32 mouse cellular contexts compared by ENCODE assay signal in the genomic region with DNA sequence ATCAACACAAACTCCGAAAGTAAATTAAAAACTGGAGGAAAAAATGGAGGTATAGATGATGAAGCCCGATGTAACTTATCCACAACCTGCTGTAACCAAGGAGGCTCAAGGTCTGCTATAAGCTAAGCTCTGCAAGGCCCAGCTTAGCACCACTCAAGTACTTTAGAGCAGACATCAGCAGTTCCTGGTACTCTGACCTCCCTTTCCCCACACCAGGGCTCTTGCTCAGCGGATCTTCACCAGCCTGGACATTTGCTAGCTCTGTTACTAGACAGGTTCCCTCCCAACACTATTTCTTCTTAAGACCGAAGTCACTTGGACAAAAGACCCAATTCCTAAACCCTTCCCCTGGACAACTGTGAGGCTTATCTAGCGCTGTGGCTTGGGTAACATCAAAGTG. TPM values are rescaled to one million over a fixed set of nuclear protein-coding genes. Genes with fewer than 3 reads are reported as not detected.
DNase-seq lines count a peak whose midpoint lies in the region; ATAC-seq and TF ChIP-seq lines count a peak whose summit lies in the region.
"Had no signal": no experiment of that assay in that cellular context is flagged by ENCODE, and none has a peak within 500 bp of the region (broad histone marks: within the 10 kb centered on the region; RNA-seq: fewer than 3 reads in every experiment).

No protein-coding gene starts in this region.

- no peak overlapping the region for H3K4me2 ChIP-seq in kidney, postnatal 0 days (ENCODE audit: low read length)
- no peak overlapping the region for H3K4me2 ChIP-seq in kidney, embryonic 14.5 days (replicated peaks; ENCODE audit: low read depth, low read length)
- no peak overlapping the region for H3K4me2 ChIP-seq in liver, postnatal 0 days (ENCODE audit: low read depth, low read length)
- H3K4me2 ChIP-seq: forebrain, embryonic 12.5 days; forebrain, embryonic 15.5 days; heart, embryonic 12.5 days; heart, embryonic 15.5 days; hindbrain, embryonic 13.5 days had no signal

- H3K9ac ChIP-seq in kidney, postnatal 0 days (ENCODE audit: low read depth, low read length) = no peak overlapping the region
- no peak overlapping the region for H3K9ac ChIP-seq in kidney, embryonic 14.5 days (ENCODE audit: low read depth, low read length)
- no peak overlapping the region for H3K9ac ChIP-seq in liver, adult 2 months (ENCODE audit: low read depth, low read length)
- H3K9ac ChIP-seq in liver, postnatal 0 days (replicated peaks) = no peak overlapping the region
- H3K9ac ChIP-seq: forebrain, embryonic 12.5 days; forebrain, embryonic 15.5 days; heart, embryonic 12.5 days; heart, embryonic 15.5 days; hindbrain, embryonic 13.5 days had no signal

- no peaks in the 10 kb centered on the region for H3K9me3 ChIP-seq in kidney, postnatal 0 days (replicated peaks; ENCODE audit: low read length)
- peaks cover 1% of the 10 kb centered on the region; the same call in 1 of the 2 replicates for H3K9me3 ChIP-seq in kidney, embryonic 14.5 days (ENCODE audit: control insufficient read depth, low read length)
- H3K9me3 ChIP-seq in liver, postnatal 0 days (ENCODE audit: low read length) = no peaks in the 10 kb centered on the region
- H3K9me3 ChIP-seq: forebrain, embryonic 12.5 days; forebrain, embryonic 15.5 days; heart, embryonic 12.5 days; heart, embryonic 15.5 days; hindbrain, embryonic 13.5 days had no signal

- TF ChIP-seq POLR2A in kidney, adult 2 months (IDR thresholded peaks at IDR 0.05; ENCODE audit: low read depth, low read length) = no peak
- no peak for TF ChIP-seq POLR2A in liver, adult 2 months (IDR thresholded peaks at IDR 0.05; ENCODE audit: extremely low read depth, insufficient read depth, low read length)

- peaks cover 13% of the 10 kb centered on the region; the same call in 1 of the 2 replicates for H3K4me1 ChIP-seq in kidney, adult 2 months (ENCODE audit: control insufficient read depth, insufficient read depth, low read length)
- no peaks in the 10 kb centered on the region; the same call in 1 of the 2 replicates for H3K4me1 ChIP-seq in kidney, postnatal 0 days (replicated peaks; ENCODE audit: insufficient read depth, low read length)
- H3K4me1 ChIP-seq in kidney, embryonic 14.5 days (ENCODE audit: control insufficient read depth, insufficient read depth, low read length) = peaks cover 19% of the 10 kb centered on the region
- peaks cover 19% of the 10 kb centered on the region for H3K4me1 ChIP-seq in liver, adult 2 months (ENCODE audit: control insufficient read depth, insufficient read depth, low read length)
- H3K4me1 ChIP-seq in liver, postnatal 0 days (ENCODE audit: insufficient read depth) = peaks cover 10% of the 10 kb centered on the region
- H3K4me1 ChIP-seq: forebrain, embryonic 12.5 days; forebrain, embryonic 15.5 days; hindbrain, embryonic 13.5 days had no signal

- no peaks in the 10 kb centered on the region for H3K79me2 ChIP-seq in liver, adult 2 months (ENCODE audit: control insufficient read depth, insufficient read depth, low read length)

- DNase-seq in kidney, adult 2 months = no peak
- no peak for DNase-seq in kidney, postnatal 4 days
- DNase-seq in kidney, postnatal 0 days (ENCODE audit: low spot score) = no peak
- DNase-seq in liver, adult 2 months (ENCODE audit: extremely low read depth, low read depth, low spot score) = no peak
- no peak for DNase-seq in liver, postnatal 0 days
- peak; percentile 24 for DNase-seq in yolk sac, embryonic 10.5 days (ENCODE audit: low spot score)
- no peak for DNase-seq in adrenal gland, adult 8-10 months
- DNase-seq: adrenal gland, adult 2 months; adrenal gland, postnatal 25 days; cerebellum, adult 11-12 months; cerebellum, adult 8-10 months; cerebellum, postnatal 10 days; cerebellum, postnatal 36 days; embryo, embryonic 11 days; gastrocnemius, postnatal 25 days; heart, postnatal 10 days; heart, postnatal 36 days had no signal

- H3K4me3 ChIP-seq in kidney, adult 2 months (ENCODE audit: insufficient read depth, low read depth, low read length) = no peak overlapping the region
- H3K4me3 ChIP-seq in kidney, postnatal 0 days (replicated peaks; ENCODE audit: low read depth, low read length) = no peak overlapping the region
- no peak overlapping the region for H3K4me3 ChIP-seq in kidney, embryonic 14.5 days (ENCODE audit: low read length)
- H3K4me3 ChIP-seq in liver, adult 2 months (ENCODE audit: insufficient read depth, low read depth, low read length) = no peak overlapping the region
- H3K4me3 ChIP-seq in liver, postnatal 0 days (ENCODE audit: low read depth, low read length) = no peak overlapping the region
- H3K4me3 ChIP-seq: erythroblast, embryonic 14.5 days; forebrain, embryonic 12.5 days; forebrain, embryonic 15.5 days; heart, embryonic 12.5 days; heart, embryonic 15.5 days; hindbrain, embryonic 10.5 days; hindbrain, embryonic 13.5 days had no signal

- TF ChIP-seq EP300 in liver, postnatal 0 days (IDR thresholded peaks at IDR 0.05; ENCODE audit: low read depth) = no peak

- H3K36me3 ChIP-seq in kidney, adult 2 months (ENCODE audit: control insufficient read depth, insufficient read depth, low read length) = no peaks in the 10 kb centered on the region
- 0 out of 2 replicates have a peak, but pooled peaks cover 3% of the 10 kb centered on the region for H3K36me3 ChIP-seq in kidney, postnatal 0 days (ENCODE audit: insufficient read depth, low read length)
- peaks cover 19% of the 10 kb centered on the region for H3K36me3 ChIP-seq in kidney, embryonic 14.5 days (ENCODE audit: control insufficient read depth, insufficient read depth, low read length)
- H3K36me3 ChIP-seq in liver, adult 2 months (ENCODE audit: control insufficient read depth, insufficient read depth, low read length) = no peaks in the 10 kb centered on the region
- no peaks in the 10 kb centered on the region for H3K36me3 ChIP-seq in liver, postnatal 0 days (replicated peaks; ENCODE audit: insufficient read depth, low read length)
- H3K36me3 ChIP-seq: heart, embryonic 15.5 days had no signal

- no peaks in the 10 kb centered on the region for H3K27me3 ChIP-seq in kidney, adult 2 months (replicated peaks; ENCODE audit: control insufficient read depth, insufficient read depth, low read length)
- no peaks in the 10 kb centered on the region for H3K27me3 ChIP-seq in kidney, postnatal 0 days (ENCODE audit: insufficient read depth, low read length)
- no peaks in the 10 kb centered on the region for H3K27me3 ChIP-seq in kidney, embryonic 14.5 days (ENCODE audit: control insufficient read depth, insufficient read depth, low read length)
- no peaks in the 10 kb centered on the region for H3K27me3 ChIP-seq in liver, adult 2 months (ENCODE audit: control insufficient read depth, insufficient read depth, low read length)
- no peaks in the 10 kb centered on the region for H3K27me3 ChIP-seq in liver, postnatal 0 days (ENCODE audit: insufficient read depth, low read length)
- H3K27me3 ChIP-seq: forebrain, embryonic 12.5 days; forebrain, embryonic 15.5 days; heart, embryonic 12.5 days; heart, embryonic 15.5 days; hindbrain, embryonic 13.5 days had no signal

- ATAC-seq in kidney, postnatal 0 days (replicated peaks; ENCODE audit: low FRiP score, low read depth) = 0 out of 2 replicates have a peak, but pooled peaks have one; percentile 33
- no peak for ATAC-seq in kidney, embryonic 14.5 days (ENCODE audit: low FRiP score, low TSS enrichment)
- no peak for ATAC-seq in liver, postnatal 0 days
- ATAC-seq: CD4-positive, CD25-positive, alpha-beta regulatory T cell, adult 4 months; forebrain, embryonic 15.5 days had no signal

- 54% methylated on average over 5 of the region's 5 CpGs for WGBS in kidney, adult 2 months
- WGBS in kidney, postnatal 0 days = 91% methylated on average over 5 of the region's 5 CpGs
- 96% methylated on average over 5 of the region's 5 CpGs for WGBS in kidney, embryonic 14.5 days
- whole genome bisulfite sequencing in liver, adult 2 months = 76% methylated on average over 5 of the region's 5 CpGs
- 84% methylated on average over 5 of the region's 5 CpGs for WGBS in liver, postnatal 0 days (ENCODE audit: insufficient replicate concordance)

- TF ChIP-seq CTCF in kidney, adult 2 months (conservative IDR thresholded peaks at IDR 0.05; ENCODE audit: insufficient read depth, insufficient read length, low read depth, low read length) = no peak
- TF ChIP-seq CTCF in kidney, postnatal 0 days (IDR thresholded peaks at IDR 0.05; ENCODE audit: low read depth) = no peak
- TF ChIP-seq CTCF in liver, adult 2 months (IDR thresholded peaks at IDR 0.05; ENCODE audit: low read depth, low read length) = no peak
- TF ChIP-seq CTCF in liver, postnatal 0 days (IDR thresholded peaks at IDR 0.05; ENCODE audit: low read depth) = no peak

- H3K27ac ChIP-seq in kidney, adult 2 months (ENCODE audit: insufficient read depth, low read depth, low read length) = peak overlapping the region; percentile 100
- H3K27ac ChIP-seq in kidney, postnatal 0 days = peak overlapping the region; percentile 92
- H3K27ac ChIP-seq in kidney, embryonic 14.5 days (ENCODE audit: low read depth, low read length) = no peak overlapping the region
- H3K27ac ChIP-seq in liver, adult 2 months (replicated peaks; ENCODE audit: insufficient read depth, low read depth, low read length) = 0 out of 2 replicates have a peak overlapping the region, but pooled peaks have one; percentile 14
- H3K27ac ChIP-seq in liver, postnatal 0 days (ENCODE audit: low read depth) = no peak overlapping the region
- H3K27ac ChIP-seq: forebrain, embryonic 12.5 days; forebrain, embryonic 15.5 days; heart, embryonic 15.5 days; hindbrain, embryonic 10.5 days; hindbrain, embryonic 13.5 days had no signal

RNA-seq across cellular contexts. Expression of a gene that starts 0.5 kb away (rescaled TPM):
- 259 and 302 TPM in 2 replicates for polyA plus RNA-seq in kidney, adult 2 months (2012; rRNA removed)
- polyA plus RNA-seq in kidney, postnatal 0 days (2015; fragmentation: Nextera tagmentation; extraction: Ambion mirVana) = 37.9 and 45.2 TPM in 2 replicates
- 2.6 and 3.0 TPM in 2 replicates for polyA plus RNA-seq in kidney, embryonic 14.5 days (2014; fragmentation: Nextera tagmentation; extraction: Ambion mirVana)
- total RNA-seq in liver, adult 2 months (2014; rRNA removed) = 0.20 and 0.28 TPM in 2 replicates
- polyA plus RNA-seq in liver, adult 2 months (2012; rRNA removed) = 0.31 and 0.44 TPM in 2 replicates
- 0.05 TPM in 2 replicates for polyA plus RNA-seq in liver, postnatal 0 days (2015; fragmentation: Nextera tagmentation; extraction: Ambion mirVana)
- total RNA-seq in adrenal gland, adult 8-10 months (2022) = 1 to 10 TPM in 3 of 4 experiments, under 1 TPM in 1; 0.80 to 3.0 (median 2.3) TPM
- polyA plus RNA-seq: CD4-positive, CD25-positive, alpha-beta regulatory T cell, adult 4 months; embryonic facial prominence, embryonic 11.5 days; erythroblast, embryonic 14.5 days; forebrain, embryonic 12.5 days; hindbrain, embryonic 10.5 days had no signal

RNA-seq across cellular contexts. Expression of a gene that starts 15.8 kb away (rescaled TPM):
- 240 and 279 TPM in 2 replicates for polyA plus RNA-seq in kidney, adult 2 months (2012; rRNA removed)
- polyA plus RNA-seq in kidney, postnatal 0 days (2015; fragmentation: Nextera tagmentation; extraction: Ambion mirVana) = 198 and 199 TPM in 2 replicates
- polyA plus RNA-seq in kidney, embryonic 14.5 days (2014; fragmentation: Nextera tagmentation; extraction: Ambion mirVana) = 19.9 and 22.2 TPM in 2 replicates
- not detected in 2 replicates for total RNA-seq in liver, adult 2 months (2014; rRNA removed)
- polyA plus RNA-seq in liver, adult 2 months (2012; rRNA removed) = not detected in 2 replicates
- not detected in 2 replicates for polyA plus RNA-seq in liver, postnatal 0 days (2015; fragmentation: Nextera tagmentation; extraction: Ambion mirVana)
- not detected for total RNA-seq in adrenal gland, adult 8-10 months (2022)
- total RNA-seq: adrenal gland, adult 2 months; adrenal gland, postnatal 25 days; gastrocnemius, adult 8-10 months; gastrocnemius, postnatal 25 days; heart, adult 18-20 months; heart, postnatal 10 days; heart, postnatal 36 days; MEL had no signal
- polyA plus RNA-seq: adrenal gland, adult 2 months; C2C12; CD4-positive, CD25-positive, alpha-beta regulatory T cell, adult 4 months; cortical plate, adult 2 months; embryonic facial prominence, embryonic 11.5 days; erythroblast, embryonic 14.5 days; forebrain, embryonic 12.5 days; forebrain, embryonic 15.5 days; heart, embryonic 12.5 days; hindbrain, embryonic 10.5 days; hindbrain, embryonic 13.5 days had no signal

Comparison
In these comparisons a context has a peak if more than half of its experiments do, and no peak if none do; other contexts are left out.
1. H3K27ac ChIP-seq: peak in kidney, adult 2 months (single experiment), kidney, postnatal 0 days (single experiment) and liver, adult 2 months (single experiment); none in kidney, embryonic 14.5 days (single experiment) and liver, postnatal 0 days (single experiment).
2. RNA of a gene that starts 15.8 kb away (polyA plus RNA-seq): 240 to 279 TPM in kidney, adult 2 months, 198 to 199 TPM in kidney, postnatal 0 days and 19.9 to 22.2 TPM in kidney, embryonic 14.5 days; not detected in liver, adult 2 months and not detected in liver, postnatal 0 days; every median in the first group is over 10 times any median in the second.